Mouse (Mus musculus) spleen, adult 2 months (tissue): ENCODE results near the gene Usp47. TPM values are rescaled to one million over a fixed set of nuclear protein-coding genes. Genes with fewer than 3 reads are reported as not detected.

Source experiments
- DNase-seq, 2 experiments: peaks; one replicate each; pipeline versions ENCODE4 v3.0.0 to v3.0.0-alpha.2; 2012 to 2021; ENCODE audit warnings: low spot score in 2 of 2, low read depth in 1 of 2
- H3K27ac ChIP-seq: fragments of 200-500 bp; 2 replicates; pipeline ENCODE4 v1.5.1; 2012; ENCODE audit warnings: low read length, inconsistent platforms; ENCODE audit not compliant: insufficient read depth
- H3K27me3 ChIP-seq: fragments of 200-500 bp; 2 replicates; pipeline ENCODE4 v1.6.1; 2012; ENCODE audit warnings: mild to moderate bottlenecking, moderate library complexity, low read length, inconsistent platforms; ENCODE audit not compliant: control insufficient read depth, insufficient read depth
- H3K36me3 ChIP-seq: fragments of 200-500 bp; 2 replicates; pipeline ENCODE4 v1.6.1; 2012; ENCODE audit warnings: mild to moderate bottlenecking, low read length, inconsistent platforms; ENCODE audit not compliant: control insufficient read depth, insufficient read depth
- H3K4me1 ChIP-seq: fragments of 200-500 bp; 2 replicates; pipeline ENCODE4 v1.6.1; 2011; ENCODE audit warnings: inconsistent platforms; ENCODE audit not compliant: control insufficient read depth, insufficient read depth, insufficient read length
- H3K4me3 ChIP-seq: fragments of 200-500 bp; 2 replicates; pipeline ENCODE4 v1.5.1; 2011; ENCODE audit warnings: mild to moderate bottlenecking, inconsistent platforms; ENCODE audit not compliant: insufficient read depth, insufficient read length; ENCODE audit errors: extremely low read depth
- CTCF ChIP-seq: fragments of 200-500 bp; IDR thresholded peaks from 2 replicates; pipeline ENCODE4 v1.5.1; 2011; ENCODE audit warnings: mild to moderate bottlenecking, inconsistent platforms; ENCODE audit not compliant: insufficient read depth, insufficient read length, insufficient replicate concordance; ENCODE audit errors: extremely low read depth
- POLR2A ChIP-seq: fragments of 200-500 bp; IDR thresholded peaks from 2 replicates; pipeline ENCODE4 v1.6.1; 2011; ENCODE audit warnings: low read depth, low read length, inconsistent platforms
- WGBS: fragments of 180-500 bp; shearing (Covaris S2); methylation state at CpG from one replicate; pipeline ENCODE4 v1.1.7; 2018; 5-methylcytosine and 5-hydroxymethylcytosine counted together
- polyA plus RNA-seq: library from polyadenylated mRNA; depleted of rRNA; stranded (reverse); fragments of >200 nt; gene quantifications from 2 replicates; pipeline ENCODE4 v1.2.3, GENCODE M21; 2012

Gene Usp47
- polyA plus RNA-seq, 1 experiment, result 5.2 TPM

GRCm38 (mm10) chr7:111997441-111997840 lies 25.9 kb upstream of the Usp47 start:
- Histone ChIP-seq H3K4me1 (no peaks in the 10 kb centered on the region; the same call in 1 of the 2 replicates), H3K27ac (no peak overlapping the region), H3K27me3 (no peaks in the 10 kb centered on the region), H3K36me3 (no peaks in the 10 kb centered on the region), H3K4me3 (no peak overlapping the region)
- TF ChIP-seq CTCF, result no peak
- no peak for TF ChIP-seq POLR2A
- no peak for DNase-seq
- WGBS, result 81% methylated on average over 2 of the region's 2 CpGs

- no peak for TF ChIP-seq POLR2A
- no peak for TF ChIP-seq CTCF
- Histone ChIP-seq H3K27me3 (no peaks in the 10 kb centered on the region), H3K27ac (no peak overlapping the region), H3K4me3 (no peak overlapping the region), H3K4me1 (no peaks in the 10 kb centered on the region; the same call in 1 of the 2 replicates), H3K36me3 (no peaks in the 10 kb centered on the region)
- DNase-seq, result no peak
- 80% methylated on average over 6 of the region's 6 CpGs for WGBS
Measured at GRCm38 (mm10) chr7:111998446-111999004, 24.8 kb upstream of the Usp47 start.

GRCm38 (mm10) chr7:111999376-111999775 lies 23.9 kb upstream of the Usp47 start:
- no peak for DNase-seq
- Histone ChIP-seq H3K4me3 (no peak overlapping the region), H3K27me3 (no peaks in the 10 kb centered on the region), H3K27ac (no peak overlapping the region), H3K4me1 (no peaks in the 10 kb centered on the region; the same call in 1 of the 2 replicates), H3K36me3 (no peaks in the 10 kb centered on the region)
- TF ChIP-seq CTCF (no peak), POLR2A (no peak)

GRCm38 (mm10) chr7:112000166-112000565 lies 23.1 kb upstream of the Usp47 start:
- Histone ChIP-seq H3K4me3 (no peak overlapping the region), H3K27ac (no peak overlapping the region), H3K4me1 (no peaks in the 10 kb centered on the region; the same call in 1 of the 2 replicates), H3K36me3 (no peaks in the 10 kb centered on the region), H3K27me3 (no peaks in the 10 kb centered on the region)
- WGBS, result 75% methylated on average over 1 of the region's 1 CpGs
- DNase-seq, result no peak
- TF ChIP-seq CTCF, result no peak
- no peak for TF ChIP-seq POLR2A

- TF ChIP-seq CTCF (no peak), POLR2A (no peak)
Measured at GRCm38 (mm10) chr7:112010511-112010910, 12.8 kb upstream of the Usp47 start.

GRCm38 (mm10) chr7:112010976-112011375 lies 12.3 kb upstream of the Usp47 start:
- Histone ChIP-seq H3K36me3 (no peaks in the 10 kb centered on the region), H3K4me3 (no peak overlapping the region), H3K4me1 (no peaks in the 10 kb centered on the region), H3K27me3 (no peaks in the 10 kb centered on the region), H3K27ac (no peak overlapping the region)
- no peak for DNase-seq
- TF ChIP-seq POLR2A, result no peak
- 72% methylated on average over 4 of the region's 4 CpGs for WGBS

More at GRCm38 (mm10) chr7:112010511-112010910, 12.8 kb upstream of the Usp47 start:
- H3K27me3 ChIP-seq, result no peaks in the 10 kb centered on the region
- no peak overlapping the region for H3K27ac ChIP-seq
- no peak for DNase-seq
- no peaks in the 10 kb centered on the region for H3K36me3 ChIP-seq
- 86% methylated on average over 2 of the region's 2 CpGs for WGBS
- no peaks in the 10 kb centered on the region for H3K4me1 ChIP-seq
- no peak overlapping the region for H3K4me3 ChIP-seq

- H3K36me3 ChIP-seq, result no peaks in the 10 kb centered on the region
- H3K4me3 ChIP-seq, result no peak overlapping the region
- TF ChIP-seq POLR2A, result no peak
- no peak for TF ChIP-seq CTCF
- no peaks in the 10 kb centered on the region for H3K27me3 ChIP-seq
- H3K4me1 ChIP-seq, result no peaks in the 10 kb centered on the region
- no peak overlapping the region for H3K27ac ChIP-seq
- no peak for DNase-seq
- WGBS, result 80% methylated on average over 5 of the region's 5 CpGs
Measured at GRCm38 (mm10) chr7:112012102-112012501, 11.2 kb upstream of the Usp47 start.
